Mouse (Mus musculus): ENCODE measurements around the gene Jagn1. TPM values are rescaled to one million over a fixed set of nuclear protein-coding genes. Genes with fewer than 3 reads are reported as not detected.

Jagn1 gene
- 10 to 100 TPM; 20.4 to 20.9 TPM for total RNA-seq (2021)

GRCm38 (mm10) chr6:113442442-113443090, at the start of gene Jagn1:
Gene Jagn1, plus strand, starts transcription at chr6:113442569.
- intact Hi-C loops (cut with DNase I), result no loop called here

DNA sequence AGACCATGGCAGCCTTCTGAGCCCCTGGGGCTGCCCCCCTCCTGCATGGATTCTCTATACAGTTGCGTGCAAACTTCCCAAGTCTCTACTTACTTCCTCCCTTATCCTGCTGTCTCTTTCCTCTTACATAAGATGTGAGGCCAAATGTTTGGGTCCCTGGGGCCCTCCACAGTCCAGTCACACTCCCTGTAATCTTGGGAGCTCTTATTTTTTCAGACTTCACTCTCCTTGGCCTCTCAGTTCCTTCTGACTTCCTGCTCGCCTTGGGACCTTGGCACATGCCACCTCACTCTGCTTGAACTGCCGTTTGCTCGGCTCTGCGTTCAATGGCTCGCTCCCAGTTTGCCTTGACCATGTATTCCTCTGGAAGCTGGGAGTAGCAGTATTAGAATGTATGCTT, 48.4 kb upstream of the Jagn1 start:
- no peak for DNase-seq
- intact Hi-C loops (cut with DNase I), result no loop called here

More at GRCm38 (mm10) chr6:113442442-113443090, at the start of gene Jagn1:
- DNase-seq, result peak; percentile 92 to 96

DNA sequence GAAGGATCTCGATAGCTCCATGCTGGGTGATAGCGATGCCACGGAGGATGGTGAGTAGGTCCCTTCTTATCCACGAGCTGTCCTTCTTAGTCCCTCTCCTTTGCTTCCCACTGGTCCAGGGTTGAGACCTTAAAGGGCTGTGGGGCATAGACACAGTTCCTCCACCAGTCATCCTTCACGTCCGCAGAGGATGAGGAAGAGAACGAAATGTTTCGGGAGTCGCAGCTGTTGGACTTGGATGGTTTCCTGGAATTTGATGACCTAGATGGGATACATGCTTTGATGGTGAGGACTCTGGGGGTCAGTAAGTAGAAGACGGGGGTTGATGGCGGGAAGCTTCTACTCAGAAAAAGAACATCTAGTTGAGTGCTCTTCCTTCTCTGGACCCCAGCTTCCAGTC, 47.6 kb upstream of the Jagn1 start:
- intact Hi-C loops (cut with DNase I), result no loop called here
- DNase-seq, result no peak

DNA sequence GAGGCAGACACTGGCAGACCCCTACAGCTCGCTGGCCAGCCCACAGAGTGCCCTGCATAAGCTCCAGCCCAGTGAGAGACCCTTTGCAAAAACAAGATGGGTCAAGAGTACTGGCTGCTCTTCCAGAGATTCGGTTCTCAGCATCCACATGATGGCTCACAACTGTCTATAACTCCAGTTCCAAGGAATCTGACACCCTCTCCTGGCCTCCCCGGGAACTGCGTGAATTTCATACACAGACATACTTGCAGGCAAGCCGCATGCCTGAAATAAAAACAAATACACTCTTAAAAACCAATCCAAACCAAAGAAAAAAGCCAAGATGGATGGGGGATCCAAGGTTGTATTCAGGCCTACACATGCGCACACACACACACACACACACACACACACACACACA, 46.9 kb upstream of the Jagn1 start:
- no peak for DNase-seq
- intact Hi-C loops (cut with DNase I), result no loop called here

GRCm38 (mm10) chr6:113396270-113397030, 45.9 kb upstream of the Jagn1 start:
- intact Hi-C loops (cut with DNase I), result no loop called here
- DNase-seq, result no peak

- intact Hi-C loops (cut with DNase I), result no loop called here
- no peak for DNase-seq
These were observed 40.3 kb upstream of the Jagn1 start for GRCm38 (mm10) chr6:113402094-113402493.

- intact Hi-C loops (cut with DNase I), result no loop called here
- no peak for DNase-seq
These were observed 37.5 kb upstream of the Jagn1 start for GRCm38 (mm10) chr6:113404649-113405448.

DNA sequence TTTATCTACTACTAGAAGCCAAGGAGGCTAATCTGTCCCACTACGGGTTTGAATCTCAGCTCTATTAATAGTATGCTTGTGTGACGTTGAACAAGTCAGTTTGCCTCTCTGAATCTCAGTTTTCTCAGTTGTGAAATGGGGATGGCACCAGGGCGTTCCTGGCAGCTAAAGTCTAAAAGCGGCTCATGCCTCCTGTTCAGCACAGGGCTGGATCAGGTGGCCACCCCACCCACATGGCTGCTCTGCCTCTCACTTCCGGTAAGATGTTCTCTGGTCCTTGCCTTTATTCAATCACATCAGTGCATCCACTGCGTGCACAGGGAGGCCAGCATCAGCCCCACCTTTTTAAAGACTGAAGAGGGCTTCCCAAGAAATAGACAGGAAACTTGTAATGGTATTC, 36.9 kb upstream of the Jagn1 start:
- DNase-seq, result no peak
- intact Hi-C loops (cut with DNase I), result no loop called here

DNA sequence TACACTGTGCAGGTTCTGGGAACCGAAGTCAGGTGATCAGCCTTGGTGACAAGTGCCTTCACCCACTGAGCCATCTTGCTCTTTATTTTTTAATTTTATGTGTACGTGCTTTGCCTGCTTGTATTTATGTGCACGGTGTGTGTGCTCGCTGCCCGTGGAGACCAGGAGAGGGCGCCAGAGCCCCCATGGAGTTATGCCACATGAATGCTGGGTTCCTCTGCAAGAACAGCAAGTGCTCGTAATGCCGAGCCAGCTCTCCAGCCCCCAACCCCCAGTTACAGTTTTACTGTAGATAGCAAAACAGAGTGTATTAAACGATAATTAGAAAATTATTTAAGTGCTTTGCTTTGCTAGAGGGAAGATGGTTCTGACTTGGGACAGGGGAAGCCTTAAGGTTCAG, 35.7 kb upstream of the Jagn1 start:
- intact Hi-C loops (cut with DNase I), result no loop called here
- DNase-seq, result no peak

DNA sequence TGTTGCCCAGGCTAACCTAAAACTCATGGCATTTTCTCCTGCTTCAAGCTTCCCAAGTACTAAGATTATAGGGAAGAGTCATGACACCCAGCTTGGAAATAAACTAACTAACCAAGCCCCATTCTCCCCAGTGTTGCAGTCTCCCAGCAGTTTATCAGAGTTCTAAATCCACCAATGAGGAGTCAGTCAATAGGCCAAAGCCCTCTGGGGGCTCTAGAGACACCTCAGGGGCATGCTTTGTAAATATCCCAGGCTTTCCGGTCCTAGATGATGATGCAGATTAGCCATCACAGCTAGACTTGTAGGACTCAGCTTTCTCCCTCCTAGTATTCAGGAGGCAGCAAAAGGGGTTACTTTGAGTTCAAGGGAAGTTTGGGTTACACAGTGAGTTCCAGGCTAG, 32.4 kb upstream of the Jagn1 start:
- intact Hi-C loops (cut with DNase I), result no loop called here
- no peak for DNase-seq

DNA sequence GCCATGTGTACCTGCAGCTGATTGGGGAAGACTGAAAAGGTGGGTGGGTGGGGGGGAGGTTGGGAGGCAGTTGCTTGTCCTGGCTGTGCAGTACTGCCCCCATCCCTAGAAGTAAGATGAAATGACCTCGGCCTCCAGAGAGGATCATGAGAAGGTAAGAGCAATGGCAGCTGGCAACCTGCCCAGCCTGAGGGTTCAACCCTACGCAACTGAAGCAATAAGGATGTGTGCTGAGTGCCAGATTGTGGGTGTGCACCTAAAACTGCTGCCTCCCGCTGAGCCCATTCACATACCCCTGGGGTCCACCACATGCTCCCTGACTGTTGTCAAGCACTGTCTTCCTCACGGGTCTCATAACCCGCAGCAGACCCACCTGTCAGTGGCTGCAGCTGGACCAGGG, 26.0 kb upstream of the Jagn1 start:
- DNase-seq, result no peak
- intact Hi-C loops (cut with DNase I), result no loop called here

GRCm38 (mm10) chr6:113418441-113419198, 23.7 kb upstream of the Jagn1 start:
- intact Hi-C loops (cut with DNase I), result loop anchor here (2.0 kb wide), 1 partner anchor 40 kb away; the partner anchor contains the start of gene Arpc4
- no peak for DNase-seq

DNA sequence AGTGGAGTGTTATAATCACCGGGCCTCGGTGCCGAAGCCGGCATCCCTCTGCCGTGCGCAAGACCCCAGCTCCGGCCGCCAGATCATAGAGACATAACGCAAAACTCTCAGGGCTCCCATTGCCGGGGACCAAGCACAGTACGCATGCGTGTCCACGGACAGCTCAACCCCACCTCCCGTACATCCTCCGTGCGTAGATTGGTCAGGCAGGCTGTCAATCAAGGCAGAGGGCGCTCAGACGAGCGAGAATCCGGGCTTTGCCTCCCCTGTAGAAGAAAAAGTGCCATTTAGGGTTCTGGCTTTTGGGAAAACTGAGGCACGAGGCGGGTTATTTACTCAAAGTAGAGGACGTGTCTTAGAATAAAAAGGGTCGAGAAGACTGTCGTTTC, 23.2 kb upstream of the Jagn1 start, which contains the start of gene Rpusd3:
TSS of gene Rpusd3 (minus strand) at position 142 of the 389 bp plus-strand sequence.
- peak; percentile 100 for DNase-seq
- intact Hi-C loops (cut with DNase I), result loop anchor here (2.0 kb wide), 1 partner anchor 40 kb away; the partner anchor contains the start of gene Arpc4

DNA sequence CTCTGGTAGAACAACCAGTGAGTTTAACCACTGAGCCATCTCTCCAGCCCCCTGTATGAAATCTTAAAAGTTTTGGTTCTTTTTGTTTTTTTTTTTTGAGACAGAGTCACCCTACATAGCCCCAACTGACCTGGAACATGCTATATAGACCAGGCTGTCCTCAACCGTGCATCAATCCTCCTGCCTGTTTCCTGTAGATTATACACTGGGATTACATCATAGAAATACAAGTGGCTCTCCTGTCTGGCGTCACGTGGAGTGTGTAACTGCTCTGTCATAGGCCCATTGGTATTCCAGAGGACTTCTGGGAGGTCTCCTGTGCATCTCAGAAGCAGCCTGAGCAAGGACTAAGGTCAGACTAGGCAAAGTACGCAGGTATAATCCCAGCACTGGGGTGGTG, 19.4 kb upstream of the Jagn1 start:
- DNase-seq, result no peak
- intact Hi-C loops (cut with DNase I), result no loop called here

DNA sequence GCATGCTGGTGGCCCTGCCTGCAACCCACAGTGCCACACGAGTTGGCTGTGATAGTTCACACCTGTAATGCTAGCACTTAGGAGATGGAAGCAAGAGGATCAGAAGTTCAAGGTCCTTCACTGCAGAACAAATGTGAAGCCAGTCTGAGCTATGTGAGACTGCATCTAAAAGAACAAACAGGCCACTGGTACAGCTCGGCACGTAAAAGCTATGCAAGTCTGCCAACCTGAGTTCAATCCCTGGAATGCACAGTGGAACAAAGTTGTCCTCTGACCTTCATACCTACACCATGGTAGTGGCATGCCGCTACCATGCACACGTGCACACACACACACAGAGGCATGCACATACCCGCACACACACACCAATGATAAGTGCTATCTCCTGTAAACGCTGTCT, 18.2 kb upstream of the Jagn1 start:
- intact Hi-C loops (cut with DNase I), result loop anchor here (1.0 kb wide), 1 partner anchor 46 kb away; the partner anchor contains the start of gene Arpc4

GRCm38 (mm10) chr6:113426696-113427095, 15.7 kb upstream of the Jagn1 start:
- intact Hi-C loops (cut with DNase I), result no loop called here
- DNase-seq, result no peak

More for the DNA sequence above, 18.2 kb upstream of the Jagn1 start:
- DNase-seq, result no peak

- intact Hi-C loops (cut with DNase I), result no loop called here
- DNase-seq, result no peak
These were observed 15.0 kb upstream of the Jagn1 start for GRCm38 (mm10) chr6:113427397-113427796.

DNA sequence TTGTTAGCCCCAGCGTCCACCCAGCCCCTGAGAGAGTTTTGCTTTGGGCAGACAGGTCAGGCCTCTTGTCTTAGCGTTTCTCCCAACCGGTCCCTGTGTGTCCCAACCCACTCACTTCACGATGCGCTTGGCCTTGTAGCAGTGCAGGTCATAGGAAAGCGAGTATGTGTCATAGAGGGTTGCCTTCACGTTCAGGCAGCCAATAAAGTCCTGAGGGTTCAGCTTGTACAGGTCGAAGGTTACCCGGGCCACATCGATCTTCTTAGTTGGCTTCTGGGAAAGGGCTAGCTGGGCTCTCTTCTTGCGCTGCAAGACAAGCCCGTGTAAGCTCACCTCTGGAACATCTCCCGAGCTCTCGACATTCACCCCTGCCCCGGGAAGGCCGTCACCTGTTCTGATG, 14.4 kb upstream of the Jagn1 start:
- DNase-seq, result no peak
- intact Hi-C loops (cut with DNase I), result no loop called here

- intact Hi-C loops (cut with DNase I), result no loop called here
- no peak for DNase-seq
These were observed 12.4 kb upstream of the Jagn1 start for GRCm38 (mm10) chr6:113429965-113430364.

DNA sequence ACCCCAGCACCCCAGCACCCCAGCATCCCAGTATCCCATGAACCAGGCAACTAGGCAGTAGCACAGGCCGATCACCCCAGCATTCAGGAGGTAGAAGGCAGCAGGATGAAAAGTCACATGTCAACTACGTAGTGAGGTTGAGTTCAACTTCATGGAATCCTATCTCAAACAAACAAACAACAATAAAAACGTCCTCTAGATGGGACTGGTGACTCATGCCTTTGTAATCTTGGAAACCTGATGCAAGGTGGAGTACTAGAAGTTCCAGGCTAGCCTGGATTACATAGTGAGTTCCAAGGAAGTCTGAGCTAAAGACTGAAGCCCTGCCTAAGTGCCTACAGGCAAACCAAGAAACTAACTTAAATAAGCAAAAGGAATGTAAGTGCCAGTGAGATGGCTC, 11.5 kb upstream of the Jagn1 start:
- intact Hi-C loops (cut with DNase I), result no loop called here
- no peak for DNase-seq
